Mouse (Mus musculus) spleen, adult 2 months (tissue): ENCODE measurements around the gene Mtch1.
"Not testable (repeated sequence)": the region's sequence is repeated elsewhere in the genome, so short reads cannot be mapped to it uniquely, and the experiment has no call there.

Source experiments
- CTCF ChIP-seq: fragments of 200-500 bp; IDR thresholded peaks from 2 replicates; pipeline ENCODE4 v1.5.1; 2011; ENCODE audit warnings: mild to moderate bottlenecking, inconsistent platforms; ENCODE audit not compliant: insufficient read depth, insufficient read length, insufficient replicate concordance; ENCODE audit errors: extremely low read depth
- POLR2A ChIP-seq: fragments of 200-500 bp; IDR thresholded peaks from 2 replicates; pipeline ENCODE4 v1.6.1; 2011; ENCODE audit warnings: low read depth, low read length, inconsistent platforms

DNA sequence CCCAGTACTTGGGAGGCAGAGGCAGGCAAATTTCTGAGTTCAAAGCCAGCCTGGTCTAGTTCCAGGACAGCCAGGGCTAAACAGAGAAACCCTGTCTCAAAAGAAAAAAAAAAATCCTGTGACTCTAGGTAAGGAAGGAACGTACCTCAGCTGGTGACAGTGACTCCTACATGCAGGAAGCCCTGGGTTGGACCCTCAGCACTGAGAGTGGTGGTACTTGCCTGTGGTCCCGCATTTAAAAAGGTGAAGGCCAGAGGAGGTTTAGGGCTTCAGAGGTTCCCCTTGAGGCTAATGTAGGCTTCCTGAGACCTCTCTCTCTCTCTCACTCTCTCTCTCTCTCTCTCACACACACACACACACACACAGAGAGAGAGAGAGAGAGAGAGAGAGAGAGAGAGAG is 47.0 kb upstream of the Mtch1 start:
- not testable (repeated sequence) for TF ChIP-seq POLR2A, CTCF
